Mouse (Mus musculus) right cerebral cortex, adult 2 months (tissue): ENCODE data around the gene Igsf9b.
A peak's percentile ranks its signal among the peaks of the same experiment; 100 is the strongest.

ENCODE experiments used
- DNase-seq, 2 experiments: peaks; one replicate each; pipeline ENCODE4 v3.0.0; 2021 to 2022; ENCODE audit warnings: low spot score in 2 of 2

The Igsf9b gene

DNA sequence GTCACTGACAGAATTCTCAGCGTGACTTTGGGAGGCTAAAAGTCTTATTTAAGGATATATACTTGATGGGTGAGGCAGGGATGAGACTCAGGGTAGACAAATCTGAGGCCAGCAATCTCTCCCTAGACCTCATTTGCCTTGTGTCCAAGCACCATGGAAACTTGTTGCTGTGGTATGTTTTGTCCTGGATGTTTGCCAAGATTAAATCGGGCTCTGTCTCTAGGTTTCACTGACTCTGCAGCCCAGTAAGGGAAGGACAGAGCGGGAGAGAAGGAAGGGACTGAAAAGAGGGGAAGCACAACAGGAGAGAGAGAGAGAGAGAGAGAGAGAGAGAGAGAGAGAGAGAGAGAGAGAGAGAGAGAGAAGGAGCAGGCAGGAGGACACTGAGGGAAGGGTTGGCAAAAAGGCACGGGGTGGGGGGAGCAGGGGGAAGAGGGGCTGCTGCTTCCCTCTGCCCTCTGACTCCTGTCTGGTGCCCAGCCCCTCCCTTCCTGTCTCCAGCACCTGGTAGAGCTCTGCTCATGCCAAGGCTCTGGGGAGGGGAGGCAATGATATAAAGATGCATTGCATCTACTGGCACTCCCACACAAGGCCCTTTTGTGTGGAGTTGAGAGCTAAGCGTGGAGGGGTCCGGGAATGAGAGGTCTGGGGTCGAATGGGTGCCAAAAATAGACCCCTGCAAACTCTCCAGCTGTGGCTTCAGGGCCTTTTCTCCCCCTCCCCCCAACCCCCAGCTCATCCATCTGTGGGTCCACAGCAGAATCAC, 9.3 kb upstream of the Igsf9b start:
- no peak for DNase-seq

DNA sequence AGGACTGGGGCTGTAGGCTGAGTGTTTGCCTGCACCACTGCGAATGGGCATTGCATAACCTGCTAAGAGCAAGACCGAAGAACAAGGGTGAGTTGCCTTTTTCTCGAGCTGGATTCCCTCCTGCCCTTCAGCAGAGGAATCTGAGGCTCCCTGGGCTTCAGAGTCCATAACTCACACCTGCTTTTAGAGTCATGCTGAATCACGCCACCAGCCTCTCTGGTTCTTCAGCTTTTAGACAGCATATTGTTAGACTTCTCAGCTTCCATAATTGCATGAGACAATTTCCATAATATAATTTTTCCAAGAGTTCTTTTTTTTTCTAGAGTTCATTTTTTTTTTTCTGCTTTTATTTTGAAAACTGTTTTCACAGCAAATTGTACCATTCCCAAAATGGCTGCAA, 4.6 kb upstream of the Igsf9b start:
- no peak for DNase-seq

DNA sequence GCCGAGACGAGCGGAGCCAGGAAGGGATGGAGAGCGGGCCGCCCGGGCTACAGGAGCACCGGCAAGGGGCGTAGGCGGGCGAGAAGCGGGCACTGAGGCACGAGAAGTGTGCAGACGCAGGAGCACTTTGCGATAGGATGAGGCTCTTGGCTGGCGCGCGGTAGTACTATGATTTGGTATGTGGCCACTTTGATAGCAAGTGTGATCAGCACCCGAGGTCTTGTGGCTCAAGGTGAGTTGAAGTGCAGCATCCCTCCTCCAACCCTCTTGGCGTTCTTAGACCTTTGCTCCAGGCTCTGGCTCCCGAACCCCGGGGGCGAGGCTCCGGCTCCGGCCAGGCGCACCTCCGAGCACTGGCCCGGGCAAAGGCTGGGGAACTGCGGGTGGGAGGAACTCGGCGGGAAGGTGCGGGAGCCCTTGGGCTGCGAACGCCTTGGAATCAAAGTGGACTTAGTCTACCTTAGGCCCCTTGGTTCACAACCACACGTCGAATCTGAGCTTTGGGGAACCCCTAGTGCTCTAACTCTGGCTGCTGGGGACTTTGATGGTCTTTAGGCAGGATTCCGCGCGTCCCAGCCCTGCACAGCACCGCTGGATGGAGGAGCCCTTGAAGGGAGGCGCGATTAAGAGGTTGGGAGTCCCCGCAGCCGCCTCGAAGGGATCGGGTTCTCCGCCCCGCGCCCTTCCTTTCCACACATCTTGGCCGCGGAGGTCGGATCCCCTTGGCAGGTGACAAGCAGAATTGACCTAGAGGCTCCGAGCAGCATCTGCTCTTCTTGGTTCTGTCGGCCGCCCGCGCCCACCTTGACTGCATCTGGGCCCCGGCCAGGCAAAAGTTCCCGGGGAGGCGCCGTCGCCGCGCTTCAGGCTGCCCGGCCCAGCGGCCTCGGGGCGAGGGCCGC, 533 bp downstream of the Igsf9b start:
- DNase-seq, result no peak

DNA sequence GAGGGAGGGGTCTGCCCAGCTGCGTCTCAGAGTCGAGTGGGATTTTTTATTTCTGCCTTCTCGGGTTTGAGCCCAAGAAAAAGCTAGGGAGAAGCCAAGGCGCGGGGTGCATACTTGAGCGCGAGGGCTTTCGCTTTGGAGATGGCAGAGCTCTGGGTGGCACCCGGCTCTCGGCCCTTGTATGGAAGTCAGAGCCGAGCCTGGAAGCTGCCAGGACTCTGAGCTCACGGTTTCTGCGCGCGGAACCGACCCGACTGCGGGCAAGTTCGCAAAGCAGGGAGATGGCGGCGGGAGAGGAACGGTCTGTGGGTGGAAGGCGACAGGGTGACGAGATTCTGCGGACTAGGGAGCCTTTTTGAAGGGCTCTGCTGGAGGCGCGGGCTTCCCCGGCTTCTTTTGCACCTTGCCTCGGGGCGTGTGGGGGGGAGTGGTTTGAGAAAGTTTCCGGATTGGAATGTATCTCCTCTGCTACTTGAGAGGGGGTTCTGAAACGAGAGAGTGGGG, 1.2 kb downstream of the Igsf9b start:
- no peak for DNase-seq

DNA sequence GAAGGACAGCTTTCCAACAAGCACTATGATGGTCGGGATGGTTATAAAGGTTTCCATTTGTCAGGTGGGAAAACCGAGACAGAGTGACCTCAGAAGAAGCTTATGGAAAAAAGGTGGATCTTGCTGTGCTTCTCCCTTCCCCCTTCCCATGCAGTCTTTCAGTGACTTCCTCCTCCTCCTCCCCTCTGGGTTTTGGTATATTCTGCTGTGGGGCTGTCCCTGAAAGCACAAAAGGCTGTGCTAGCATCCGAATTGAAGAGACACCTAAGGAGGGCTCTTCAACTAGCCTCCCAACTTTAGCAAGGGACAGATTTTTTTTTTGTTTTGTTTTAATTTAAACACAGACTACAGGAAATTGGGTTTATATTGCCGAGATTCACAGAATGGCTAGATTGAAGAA, 1.7 kb downstream of the Igsf9b start:
- no peak for DNase-seq

DNA sequence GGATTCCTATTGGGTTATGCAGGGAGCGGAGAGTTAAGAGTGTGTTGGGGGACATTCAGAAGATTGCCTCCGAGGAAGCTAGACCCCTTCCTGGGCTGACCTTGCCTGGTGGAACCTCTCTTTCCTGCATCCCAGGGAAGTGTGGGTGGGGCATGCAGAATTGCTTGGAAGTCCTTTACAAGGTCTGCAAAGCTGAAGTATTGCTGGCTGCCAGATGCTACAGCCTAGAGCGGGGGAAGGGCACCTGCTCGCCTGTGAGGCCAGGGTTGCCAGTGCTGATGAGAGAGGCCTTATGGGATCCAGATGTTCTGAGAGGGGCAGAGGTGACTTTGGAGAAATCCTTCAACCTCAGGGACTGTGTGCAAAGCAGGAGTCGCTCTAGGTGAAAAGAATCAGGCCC, 2.5 kb downstream of the Igsf9b start:
- DNase-seq, result no peak

DNA sequence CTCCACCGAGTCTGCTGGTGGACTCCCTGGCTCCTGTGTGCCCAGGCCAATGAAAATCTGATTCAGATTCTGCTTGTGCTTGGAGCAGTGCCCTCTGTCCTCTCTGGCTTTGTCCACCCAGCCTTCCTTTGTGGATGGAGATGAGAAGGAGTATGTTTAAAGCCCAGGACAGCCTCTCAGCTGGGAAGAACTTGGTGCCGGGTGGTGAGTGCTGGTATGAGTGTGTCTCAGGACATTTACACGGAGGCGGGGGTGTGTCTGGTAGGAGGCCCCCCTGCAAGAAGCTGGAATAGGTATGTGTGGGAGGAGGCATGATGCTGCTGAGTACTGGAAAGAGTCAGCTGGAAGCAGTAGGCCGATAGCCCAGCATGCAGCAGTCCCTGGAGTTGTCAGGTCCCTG, 3.3 kb downstream of the Igsf9b start:
- peak in 1 of 2 experiments; percentile 61 for DNase-seq

DNA sequence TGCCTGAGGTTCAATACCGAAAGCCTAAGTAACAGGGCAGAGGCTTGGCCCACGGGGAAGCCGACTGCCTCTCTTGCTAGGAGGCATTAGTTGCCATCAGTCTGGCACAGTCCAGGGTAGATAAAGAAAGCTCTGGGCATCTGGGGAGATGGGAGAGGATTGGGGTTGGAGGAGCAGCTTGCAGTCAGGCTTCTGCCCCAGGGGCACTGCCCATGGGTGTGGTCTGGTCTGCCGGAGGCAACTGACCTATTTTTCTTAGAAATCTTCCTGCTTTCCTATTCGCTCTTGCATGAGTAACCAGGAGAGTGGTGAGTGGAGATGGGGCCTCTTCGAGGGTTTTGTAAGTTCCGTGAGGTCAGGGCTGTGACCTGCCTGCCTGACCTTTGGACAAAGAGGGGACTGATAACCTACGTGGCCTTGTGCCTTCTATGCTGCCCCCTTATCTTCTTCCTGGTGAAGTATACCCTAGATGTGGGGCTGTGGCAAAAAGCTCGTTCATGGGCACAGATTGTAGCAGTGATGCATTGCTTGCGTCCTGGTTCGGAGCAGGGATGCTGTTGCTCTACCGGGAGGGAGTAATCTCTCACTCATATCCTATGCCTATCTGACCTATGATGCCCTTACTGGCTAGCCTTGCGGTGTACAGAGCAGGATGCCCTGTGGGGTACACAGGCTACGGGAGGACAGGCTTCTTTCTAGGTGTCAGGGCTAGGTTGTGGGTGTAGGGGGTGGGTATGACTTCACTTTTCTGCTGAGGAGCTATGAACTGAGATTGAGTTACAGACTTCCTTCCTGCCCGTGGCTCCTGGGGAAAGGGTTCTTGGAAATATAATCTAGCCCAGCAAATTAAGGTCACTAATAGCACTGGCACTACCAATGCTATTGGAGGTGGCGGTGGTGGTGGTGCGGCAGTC, 4.8 kb downstream of the Igsf9b start:
- no peak for DNase-seq

DNA sequence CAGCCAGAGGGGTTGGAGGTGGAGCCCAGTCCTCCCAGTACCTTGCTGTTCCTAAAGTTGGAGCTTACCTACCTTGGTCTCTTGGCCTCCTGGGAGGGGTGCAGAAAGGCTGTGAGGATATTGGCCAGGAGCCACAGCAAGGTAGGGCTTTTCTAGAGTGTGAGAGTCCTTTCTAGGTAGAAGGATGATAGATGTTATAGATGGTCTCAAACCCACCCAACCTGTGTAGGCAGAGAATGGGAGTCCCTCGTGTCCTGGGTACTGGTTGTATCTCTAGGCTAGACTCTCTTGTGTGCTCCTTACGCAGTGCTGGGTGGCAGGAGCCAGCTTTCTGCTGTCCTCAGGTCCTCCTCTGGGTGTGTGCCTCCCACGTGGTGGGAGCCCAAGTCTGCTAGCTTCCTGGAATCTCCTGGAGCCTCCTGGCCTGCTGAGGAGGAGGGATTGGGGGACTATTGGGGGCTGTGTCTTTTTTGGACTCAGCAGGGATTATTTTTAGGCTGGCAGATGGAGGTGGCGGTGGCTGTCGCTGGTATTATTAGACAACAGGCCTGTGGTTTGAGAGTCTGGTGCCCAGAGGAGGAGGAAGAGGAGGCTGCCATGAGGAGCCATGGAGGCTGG, 5.6 kb downstream of the Igsf9b start:
- DNase-seq, result peak in 1 of 2 experiments; percentile 55

DNA sequence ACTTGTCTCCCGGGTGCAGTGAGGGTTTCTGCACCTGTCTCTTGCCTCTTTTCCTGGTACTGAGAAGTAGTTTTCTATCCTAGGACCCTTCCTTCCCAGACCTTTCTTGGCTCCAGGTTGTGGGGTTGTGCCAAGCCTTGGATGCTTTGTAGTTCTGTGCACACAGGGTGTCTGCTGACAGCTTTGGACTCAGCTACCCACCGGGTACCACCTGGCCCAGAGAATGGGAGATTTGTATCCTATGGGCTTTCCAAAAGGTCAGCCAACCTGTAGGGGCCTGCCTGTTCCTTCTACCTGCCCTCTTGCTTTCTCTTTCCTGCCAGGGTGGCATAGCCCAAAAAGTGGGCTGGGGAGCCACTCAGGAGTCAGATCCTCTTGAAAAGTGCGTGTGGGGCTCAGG, 6.5 kb downstream of the Igsf9b start:
- no peak for DNase-seq

DNA sequence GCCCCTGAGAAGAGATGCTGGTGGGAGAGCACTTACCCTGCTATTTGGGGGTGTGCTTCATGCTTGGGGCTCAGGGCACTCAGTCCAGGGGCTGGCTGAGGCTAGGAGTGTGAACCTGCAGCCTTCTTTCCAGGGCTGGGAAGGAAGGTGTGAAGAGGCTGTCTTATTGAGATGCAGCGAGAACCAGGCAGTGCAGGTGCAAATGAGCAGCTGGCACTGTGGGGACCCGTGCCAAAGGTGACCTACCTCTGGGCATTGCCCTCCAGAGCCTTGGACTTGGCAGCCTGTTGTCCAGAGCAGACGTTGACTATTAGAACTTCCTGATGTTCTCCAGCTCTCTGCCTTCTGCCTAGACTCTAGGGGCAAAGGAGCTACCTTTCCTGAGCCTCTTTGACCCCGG, 7.6 kb downstream of the Igsf9b start:
- no peak for DNase-seq

DNA sequence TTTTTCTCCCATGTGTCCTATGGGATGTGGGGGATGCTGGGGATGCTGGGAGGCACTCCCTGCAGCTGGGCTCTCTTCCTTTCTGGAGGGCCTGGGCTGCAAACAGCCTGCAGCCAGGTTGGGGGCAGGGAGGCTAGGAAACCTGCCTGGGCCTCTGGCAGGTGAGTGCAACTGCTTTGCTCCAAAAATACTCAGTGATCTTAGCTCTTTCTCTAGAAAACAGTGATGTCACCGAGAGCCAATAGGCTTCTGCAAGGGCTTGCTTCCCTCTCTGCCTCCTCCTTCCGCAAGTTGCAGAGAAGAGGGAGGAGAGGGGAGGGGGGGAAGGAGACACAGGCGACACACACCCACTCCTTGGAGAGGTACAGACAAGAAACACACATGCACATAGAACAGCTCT, 8.3 kb downstream of the Igsf9b start:
- DNase-seq, result peak in 1 of 2 experiments; percentile 61

DNA sequence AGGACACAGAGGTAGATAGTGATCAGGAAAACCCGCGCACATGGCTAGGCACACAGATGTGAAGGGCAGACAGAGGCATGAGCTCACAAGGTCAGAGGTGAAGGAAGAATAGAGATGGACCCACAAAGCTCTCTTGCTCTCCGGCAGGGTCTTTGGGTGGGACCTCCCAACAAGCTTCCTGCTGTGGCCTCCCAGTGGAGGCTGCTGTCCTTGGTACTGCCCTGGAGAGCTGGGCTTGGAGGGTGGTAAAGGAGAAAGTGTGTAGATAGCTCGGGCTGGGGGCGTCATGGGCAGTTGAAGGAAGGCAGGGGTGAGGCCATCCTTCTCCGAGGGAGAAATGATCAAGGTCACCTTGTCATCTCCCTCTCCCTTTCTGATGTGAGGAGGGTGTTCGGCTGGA, 9.0 kb downstream of the Igsf9b start:
- DNase-seq, result no peak

DNA sequence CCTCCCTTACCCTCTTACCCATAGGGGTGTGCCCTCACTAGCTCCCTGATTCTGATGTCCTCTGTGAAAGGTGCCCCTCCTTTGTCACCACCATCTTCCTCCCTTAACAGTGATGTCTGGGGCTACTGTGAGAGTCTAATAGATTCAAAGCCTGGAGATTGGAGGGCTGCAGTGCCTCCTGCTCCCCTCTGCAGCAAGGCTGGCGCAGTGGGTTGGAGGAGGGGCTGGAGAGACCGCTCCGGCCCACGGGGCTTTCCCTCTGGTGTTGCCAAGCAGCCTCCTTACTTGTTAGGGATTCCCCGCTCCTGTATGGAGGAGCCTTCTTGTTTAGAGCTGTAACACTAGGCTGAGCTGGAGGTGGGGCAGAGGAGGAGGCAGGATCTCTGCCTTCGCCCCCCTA, 9.6 kb downstream of the Igsf9b start:
- DNase-seq, result peak in 1 of 2 experiments; percentile 70

DNA sequence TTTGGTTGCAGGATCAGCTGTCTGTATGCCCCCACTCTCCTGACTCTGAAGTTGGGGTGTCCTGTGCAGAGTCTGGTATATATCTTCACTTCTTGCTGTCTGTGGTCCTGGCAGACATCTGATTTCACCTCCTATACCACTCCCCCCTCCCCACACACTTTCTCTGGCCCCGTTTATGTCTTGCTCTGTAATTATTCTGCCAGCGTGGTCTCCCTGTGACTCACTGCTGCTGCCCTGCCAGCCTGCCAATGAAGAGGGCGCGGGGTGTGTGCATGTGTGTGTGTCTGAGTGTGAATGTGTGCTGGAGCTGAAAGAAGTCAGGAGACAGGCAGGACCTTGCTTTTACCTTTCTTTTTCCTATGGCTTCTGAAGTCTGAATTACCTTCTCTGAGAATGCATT, 11.0 kb downstream of the Igsf9b start:
- no peak for DNase-seq

DNA sequence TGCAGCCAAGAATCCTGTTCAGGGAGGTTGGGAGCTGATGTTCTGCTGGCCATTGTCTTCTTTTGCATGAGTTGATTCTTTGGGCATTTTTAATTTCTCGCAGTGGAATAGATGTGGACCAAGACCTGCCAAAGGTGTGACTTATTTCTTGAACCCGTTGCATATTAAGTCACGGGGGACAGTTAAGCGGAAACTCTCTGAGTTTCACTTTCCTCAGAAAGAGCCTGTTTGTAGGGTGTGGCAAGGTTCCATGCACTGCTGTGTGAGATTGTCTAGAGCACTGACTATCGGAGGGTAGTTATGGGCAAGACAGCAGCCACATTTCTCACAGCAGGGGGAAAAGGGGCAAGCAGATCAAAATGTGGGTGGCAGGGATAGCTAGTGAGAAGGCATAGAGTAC, 14.4 kb downstream of the Igsf9b start:
- no peak for DNase-seq

DNA sequence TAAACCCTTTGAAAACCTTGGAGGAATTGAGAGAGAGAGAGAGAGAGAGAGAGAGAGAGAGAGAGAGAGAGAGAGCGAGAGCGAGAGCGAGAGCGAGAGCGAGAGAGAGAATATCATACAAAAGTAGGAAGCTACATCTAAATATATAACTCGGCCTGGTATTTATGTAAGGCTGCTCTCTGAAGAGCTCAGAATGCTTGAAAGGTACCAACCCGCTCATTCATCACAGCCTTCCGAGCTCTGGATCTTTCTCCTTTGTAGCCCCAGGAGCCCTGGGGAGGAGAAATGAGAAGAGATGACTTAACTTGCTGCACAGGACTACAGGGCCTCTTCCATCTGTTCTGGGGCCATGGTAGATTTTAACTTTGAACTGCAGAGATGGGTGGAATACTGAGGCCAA, 22.3 kb downstream of the Igsf9b start:
- no peak for DNase-seq

DNA sequence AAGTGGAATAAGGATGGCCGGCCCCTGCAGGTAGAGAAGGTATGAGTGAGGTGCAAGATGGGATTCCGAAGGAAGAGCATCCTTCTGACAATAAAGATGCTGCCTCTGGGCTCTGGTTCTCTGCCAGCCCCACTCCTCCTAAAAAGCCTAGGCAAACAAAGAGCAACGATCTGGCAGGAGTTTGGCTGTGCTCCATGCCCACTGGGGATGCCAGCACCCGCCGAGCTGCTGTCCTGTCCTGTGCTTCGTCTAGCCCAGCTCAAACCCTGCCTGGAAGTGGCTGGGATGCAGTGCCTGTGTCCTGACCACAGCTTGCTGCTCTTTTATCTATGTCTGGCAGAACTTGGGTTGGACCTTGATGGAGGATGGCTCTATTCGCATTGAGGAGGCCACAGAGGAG, 23.3 kb downstream of the Igsf9b start:
- no peak for DNase-seq

DNA sequence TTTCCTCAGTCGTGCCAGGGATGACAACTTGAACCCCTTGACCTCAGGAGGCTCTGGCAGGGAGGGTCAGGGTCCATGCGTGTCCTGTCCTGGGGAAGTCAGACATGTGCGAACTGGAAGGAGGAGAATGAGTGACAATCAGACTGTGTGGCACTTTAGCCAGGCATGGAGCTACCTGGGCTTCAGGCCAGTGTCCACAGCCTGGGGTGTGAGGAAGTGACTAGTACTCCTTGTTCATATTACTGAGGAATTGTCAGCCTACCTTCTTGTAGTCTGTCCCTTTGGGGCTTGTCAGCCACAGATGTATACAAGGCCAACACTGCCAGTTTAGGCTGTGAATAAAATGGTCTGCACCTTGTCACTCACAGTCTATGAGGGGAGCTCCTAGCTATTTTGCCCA, 24.4 kb downstream of the Igsf9b start:
- no peak for DNase-seq

DNA sequence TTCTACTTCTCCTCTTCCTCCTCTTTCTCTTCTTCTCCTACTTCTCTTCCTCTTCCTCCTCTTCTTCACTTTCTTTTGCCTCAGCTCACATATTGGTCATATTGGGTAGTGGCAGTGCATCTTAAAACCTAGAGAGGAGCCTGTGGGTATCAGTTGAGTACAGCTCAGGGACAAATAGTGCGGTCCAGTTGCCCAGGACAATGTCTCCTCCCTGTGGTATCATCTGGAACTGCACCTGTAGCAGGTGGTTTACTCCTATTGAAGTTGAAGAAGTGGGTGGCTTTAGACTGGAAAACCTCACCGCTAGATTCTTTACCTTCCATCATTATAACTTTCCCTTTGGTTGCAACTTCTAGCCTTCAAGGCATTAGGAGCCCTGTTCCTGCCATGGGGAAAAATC, 26.9 kb downstream of the Igsf9b start:
- DNase-seq, result peak; percentile 84

DNA sequence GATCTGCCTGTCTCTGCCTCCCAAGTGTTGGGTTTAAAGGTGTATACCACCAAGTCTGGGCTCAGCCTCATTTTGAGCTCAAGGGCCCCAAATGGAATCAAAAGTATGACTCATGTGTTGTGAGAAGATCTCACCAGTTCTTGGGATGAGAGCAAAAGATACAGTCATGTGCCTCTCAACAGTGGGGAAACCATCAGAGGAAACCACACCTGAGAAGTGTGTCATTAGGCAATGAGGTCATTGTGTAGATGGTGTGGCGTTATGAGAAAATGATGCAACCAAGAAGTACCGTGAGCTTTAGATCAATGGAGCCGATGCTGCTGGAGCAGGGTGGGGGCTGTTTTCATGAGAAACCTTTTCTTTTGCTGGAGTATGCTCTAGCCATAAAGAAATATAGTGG, 28.6 kb downstream of the Igsf9b start:
- DNase-seq, result no peak
